Mouse (Mus musculus): Measurements from ENCODE around the gene Draxin. TPM values are rescaled to one million over a fixed set of nuclear protein-coding genes. Genes with fewer than 3 reads are reported as not detected.

Draxin gene
- total RNA-seq, 2 experiments from 2014 or later, result 0.05 to 0.11 TPM

DNA sequence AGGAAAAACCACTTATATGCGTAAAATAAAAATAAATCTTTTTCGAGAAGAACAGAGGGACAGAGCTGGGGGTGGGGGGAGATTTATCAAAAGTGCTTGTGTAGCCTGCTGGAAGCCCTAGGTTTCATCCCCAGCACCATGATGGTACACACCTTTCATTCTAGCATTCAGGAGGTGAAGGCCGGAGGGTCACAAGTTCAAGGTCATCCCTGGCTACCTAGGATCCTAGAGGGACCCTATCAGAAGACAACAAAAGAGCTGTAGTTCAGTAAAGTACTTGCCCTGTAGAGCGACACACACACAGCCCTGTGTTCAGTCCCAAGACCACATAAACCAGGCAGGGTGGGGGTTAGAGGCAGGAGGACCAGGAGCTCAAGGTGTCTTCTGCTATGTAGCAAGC is 23.5 kb upstream of the Draxin start:
- intact Hi-C loops (cut with DNase I), result loop anchor here (5.0 kb wide), 1 partner anchor 212 kb away; the partner anchor contains the start of gene 2510039O18Rik
- no peak for DNase-seq

DNA sequence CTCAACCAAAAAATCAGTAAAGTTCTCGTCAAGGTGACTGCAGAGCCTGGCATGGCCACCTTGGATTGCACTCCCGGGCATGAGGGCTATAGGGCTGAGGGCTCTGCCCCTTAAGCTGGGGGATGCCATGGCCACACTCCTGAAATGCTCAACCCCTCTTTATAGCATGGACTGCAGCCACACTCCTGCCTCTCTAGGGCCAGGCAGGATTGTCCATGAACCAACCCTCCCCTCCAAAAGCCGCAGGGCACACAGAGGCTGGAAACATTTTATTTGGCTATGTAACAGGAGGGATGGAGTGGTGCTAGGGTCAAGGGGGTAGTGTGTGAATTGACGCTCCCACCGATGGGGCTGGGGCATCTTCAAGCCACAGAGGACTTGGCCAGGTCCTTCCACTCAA is 22.0 kb upstream of the Draxin start:
- DNase-seq, result no peak
- intact Hi-C loops (cut with DNase I), result loop anchor here (5.0 kb wide), 1 partner anchor 210 kb away; the partner anchor contains the start of gene 2510039O18Rik

DNA sequence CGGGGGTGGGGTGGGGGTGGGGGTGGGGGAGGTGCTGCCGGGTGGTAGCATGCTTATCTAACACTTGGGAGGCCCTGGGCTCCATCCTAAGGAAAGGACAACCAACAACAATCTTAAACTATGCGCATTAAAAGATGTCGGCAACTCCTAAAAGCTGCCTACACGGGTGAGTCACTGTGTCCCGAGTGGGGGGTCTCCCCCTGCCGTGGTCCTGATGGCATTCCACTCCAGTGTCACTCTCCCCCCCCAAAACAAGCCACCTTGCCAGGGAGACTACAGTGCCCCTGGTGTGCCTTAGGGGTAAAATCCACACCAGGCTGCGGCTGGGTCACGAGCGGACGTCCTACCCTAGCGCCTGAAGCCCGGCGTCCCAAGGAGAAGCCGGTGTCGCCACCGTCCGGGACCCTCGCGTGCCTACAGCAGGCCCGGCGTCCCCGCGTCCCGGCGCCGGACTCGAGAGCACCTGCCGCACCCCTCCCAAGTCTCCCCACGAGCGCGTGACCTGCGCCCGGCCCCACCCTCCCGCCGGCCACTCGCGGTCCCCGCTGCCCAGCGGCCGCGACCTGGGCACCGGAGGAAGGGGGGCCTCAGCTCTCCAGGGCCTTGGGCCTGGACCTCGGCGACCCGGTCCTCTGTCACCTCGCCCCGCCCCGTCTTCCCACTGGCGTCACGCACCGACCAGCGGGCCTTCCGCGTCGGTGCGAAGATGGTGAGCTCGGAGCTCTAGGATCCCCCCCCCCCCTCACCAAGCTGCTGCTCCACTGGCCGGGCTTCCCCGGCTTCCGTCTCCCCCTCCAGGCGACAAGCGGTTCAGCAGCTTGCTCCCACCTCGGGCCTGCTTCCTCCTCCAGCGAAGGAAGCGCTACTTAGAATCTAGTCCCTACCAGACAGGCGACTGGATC is 21.0 kb upstream of the Draxin start, which contains the start of gene Fbxo6:
Gene Fbxo6 (minus strand): TSS at position 874 of the 902 bp plus-strand sequence.
- intact Hi-C loops (cut with DNase I), result loop anchor here (1.0 to 5.0 kb wide), 2 partner anchors 11 to 209 kb away; partner anchors contain the start of gene 2510039O18Rik
- peak; percentile 85 to 89 for DNase-seq

DNA sequence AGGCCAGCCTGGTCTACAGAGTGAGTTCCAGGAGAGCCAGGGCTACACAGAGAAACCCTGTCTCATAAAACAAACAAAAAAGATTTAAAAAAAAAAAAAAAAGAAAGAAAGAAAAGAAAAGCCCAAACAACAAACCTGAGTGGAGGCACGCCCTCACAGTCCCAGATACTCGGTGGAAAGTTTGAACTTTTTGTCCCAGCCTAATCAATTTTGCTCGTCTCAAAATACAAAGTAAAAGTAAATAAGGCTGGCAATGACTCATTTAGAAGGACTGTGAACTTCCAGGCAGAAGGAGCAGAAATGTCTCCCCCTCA is 20.4 kb upstream of the Draxin start:
- no peak for DNase-seq
- intact Hi-C loops (cut with DNase I), result loop anchor here (1.0 to 5.0 kb wide), 2 partner anchors 11 to 209 kb away; partner anchors contain the start of gene 2510039O18Rik

DNA sequence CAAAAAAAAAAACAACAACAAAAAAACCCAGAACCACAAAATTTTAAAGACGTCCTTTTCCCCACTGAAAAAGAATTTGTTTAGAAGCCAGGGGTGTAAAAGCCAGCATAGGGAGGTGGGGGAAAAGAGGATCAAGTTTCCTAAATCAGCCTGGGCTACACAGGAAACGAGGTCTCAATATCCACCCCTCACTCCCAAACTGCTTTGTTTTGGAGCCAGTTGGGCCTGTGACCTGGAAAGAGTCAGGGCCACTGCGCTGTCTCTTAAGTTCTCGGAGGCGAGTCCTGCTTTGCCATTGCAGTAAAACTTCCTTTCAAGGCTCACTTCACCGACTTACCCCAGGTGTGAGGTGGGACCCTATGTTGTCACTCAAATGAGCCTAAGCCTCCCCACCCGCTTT is 19.7 kb upstream of the Draxin start:
- DNase-seq, result no peak
- intact Hi-C loops (cut with DNase I), result loop anchor here (5.0 kb wide), 1 partner anchor 208 kb away; the partner anchor contains the start of gene 2510039O18Rik

DNA sequence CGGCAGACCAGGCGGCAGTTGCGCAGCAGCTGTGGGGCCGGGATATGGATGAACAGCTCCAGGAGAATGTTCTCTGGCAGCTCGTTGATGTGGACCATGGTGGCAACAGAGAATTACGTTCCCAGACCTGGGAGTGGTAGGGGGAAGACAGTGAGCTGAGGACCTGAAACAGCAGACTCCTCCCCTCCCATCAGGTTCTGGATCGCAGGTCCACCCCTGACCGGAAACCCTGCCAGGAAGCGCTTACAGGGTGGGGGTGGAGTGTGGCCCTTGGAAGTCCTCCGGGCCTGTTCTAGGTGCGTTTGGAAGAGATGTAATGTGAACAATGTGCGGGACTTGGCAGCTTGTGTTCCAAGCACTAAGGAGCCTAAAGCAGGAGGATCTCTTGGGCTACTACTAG is 19.0 kb upstream of the Draxin start:
- no peak for DNase-seq

DNA sequence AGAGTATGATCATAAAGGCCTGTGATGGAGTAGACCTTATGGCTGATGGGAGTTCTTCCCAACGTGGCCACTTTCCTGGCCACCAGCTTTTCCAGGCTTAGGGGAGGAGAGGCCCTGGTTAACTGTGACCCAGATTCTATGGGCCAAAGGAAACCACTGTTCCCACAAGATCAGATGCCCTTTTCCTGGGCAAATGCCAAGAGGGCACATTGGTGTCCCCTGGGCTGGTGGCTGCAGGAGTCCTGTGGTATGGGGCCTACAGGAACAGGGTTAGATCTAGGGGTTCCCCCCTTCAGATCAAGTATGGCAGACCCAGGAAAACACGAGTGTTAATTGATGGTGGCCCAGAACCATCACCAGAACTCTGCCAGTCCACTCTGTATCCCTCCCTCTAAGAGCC is 17.2 kb upstream of the Draxin start:
- intact Hi-C loops (cut with DNase I), result loop anchor here (10.0 kb wide), 1 partner anchor 1017 kb away; the partner anchor contains the start of gene Pgd
- DNase-seq, result no peak

More for the DNA sequence above, 19.0 kb upstream of the Draxin start:
- intact Hi-C loops (cut with DNase I), result loop anchor here (10.0 kb wide), 1 partner anchor 1015 kb away; the partner anchor contains the start of gene Pgd

DNA sequence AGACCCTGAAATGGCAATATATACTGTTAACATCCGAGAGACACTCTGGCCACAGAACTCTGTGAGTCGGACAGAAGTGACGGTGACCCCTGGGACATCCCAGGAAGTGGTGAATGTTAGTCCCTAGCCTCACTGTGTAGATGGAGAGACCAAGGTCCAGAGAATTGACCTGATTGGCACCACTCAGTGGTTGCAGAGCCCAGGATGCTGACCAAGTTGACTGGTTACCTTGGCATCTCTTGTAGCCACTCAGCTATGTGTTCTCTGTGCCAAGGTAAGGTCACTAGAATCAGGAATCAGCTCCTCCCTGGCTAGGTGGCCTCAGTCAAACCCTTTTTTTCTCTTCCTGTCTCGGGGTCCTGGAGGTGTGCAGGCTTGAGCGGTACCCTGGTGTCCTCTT is 13.2 kb upstream of the Draxin start:
- no peak for DNase-seq
- intact Hi-C loops (cut with DNase I), result loop anchor here (5.0 to 10.0 kb wide), 2 partner anchors 101 to 1021 kb away; partner anchors contain the start of gene Pgd

DNA sequence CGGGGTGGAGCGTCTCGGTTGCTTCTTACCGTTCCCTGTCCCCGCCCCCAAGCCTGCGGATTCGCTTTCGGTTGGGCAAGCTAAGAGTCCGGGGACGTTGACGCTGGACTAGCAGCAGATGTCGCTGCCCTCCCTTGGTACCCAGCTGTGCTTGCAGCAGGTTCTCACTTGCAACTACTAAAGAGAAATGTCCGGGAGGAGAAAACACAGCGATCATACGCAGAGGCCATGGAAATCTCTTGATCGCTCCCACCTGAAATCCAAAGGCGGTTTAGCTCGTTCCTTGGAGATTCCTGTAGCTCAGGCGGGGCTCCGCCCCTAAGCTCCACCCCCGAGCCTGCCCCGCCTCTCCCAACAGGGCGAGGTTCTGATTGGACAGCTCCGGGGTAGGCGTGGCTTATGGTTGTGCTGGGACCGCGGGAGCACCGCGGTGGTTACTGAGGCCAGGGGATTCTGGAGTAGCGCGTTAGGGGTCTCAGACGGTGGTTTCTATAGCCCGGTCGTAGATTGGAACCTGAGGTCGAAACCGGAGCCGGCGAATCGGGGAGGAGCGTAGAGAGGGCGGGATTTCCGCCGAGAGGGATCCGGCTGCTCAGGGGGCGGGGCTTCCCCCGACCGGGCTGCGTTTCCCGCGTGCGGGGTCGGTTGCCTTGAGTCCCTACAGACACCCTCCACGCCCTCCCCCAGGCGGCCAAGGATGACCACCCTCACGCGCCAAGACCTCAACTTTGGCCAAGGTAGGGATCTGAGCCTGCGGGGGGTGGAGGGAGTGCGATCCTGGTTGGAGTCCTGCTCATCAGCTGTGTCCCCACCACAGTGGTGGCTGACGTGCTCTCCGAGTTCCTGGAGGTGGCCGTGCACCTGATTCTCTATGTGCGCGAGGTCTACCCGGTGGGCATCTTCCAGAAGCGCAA is 9.9 kb upstream of the Draxin start:
- DNase-seq, result peak; percentile 92 to 99
- intact Hi-C loops (cut with DNase I), result loop anchor here (1.0 to 10.0 kb wide), 4 partner anchors 11 to 1024 kb away; partner anchors contain the start of gene Pgd

DNA sequence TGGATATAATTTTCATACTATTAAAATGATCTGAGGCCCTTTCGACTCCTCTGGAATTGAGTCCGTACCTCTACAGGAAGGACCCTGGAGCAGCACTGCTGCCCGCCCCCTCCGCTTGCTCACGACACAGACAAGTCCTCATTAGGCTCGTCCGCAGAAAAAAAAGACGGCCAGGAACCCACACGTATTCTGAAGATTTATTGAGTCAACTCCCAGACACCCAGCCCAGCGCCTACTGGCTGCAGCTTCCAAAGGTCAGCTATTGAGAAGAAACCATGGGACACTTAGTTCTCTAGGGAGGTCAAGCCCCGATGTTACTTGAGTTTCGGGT is 9.2 kb upstream of the Draxin start:
- intact Hi-C loops (cut with DNase I), result loop anchor here (1.0 to 10.0 kb wide), 5 partner anchors 12 to 1025 kb away; partner anchors contain the start of gene Pgd

DNA sequence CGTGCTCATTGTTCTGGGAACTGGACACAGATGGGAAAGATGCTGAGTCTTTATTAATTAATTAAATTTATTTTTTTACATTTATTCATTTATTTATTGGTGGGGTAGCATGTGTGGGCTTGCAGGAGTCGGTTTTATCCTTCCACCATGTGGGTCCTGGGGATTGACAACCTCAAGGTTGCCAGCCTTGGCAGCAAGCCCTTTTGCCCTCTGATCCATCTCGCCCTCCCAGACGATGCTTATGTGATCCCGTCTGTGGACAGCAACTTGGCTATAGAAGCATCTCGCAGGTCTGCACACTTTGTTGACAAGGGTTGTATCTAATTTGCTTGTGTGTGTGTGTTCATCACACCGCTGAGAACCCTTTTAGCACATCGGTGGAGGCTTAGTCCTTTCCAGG is 7.0 kb upstream of the Draxin start:
- intact Hi-C loops (cut with DNase I), result no loop called here
- DNase-seq, result no peak

More for the DNA sequence above, 9.2 kb upstream of the Draxin start:
- no peak for DNase-seq

DNA sequence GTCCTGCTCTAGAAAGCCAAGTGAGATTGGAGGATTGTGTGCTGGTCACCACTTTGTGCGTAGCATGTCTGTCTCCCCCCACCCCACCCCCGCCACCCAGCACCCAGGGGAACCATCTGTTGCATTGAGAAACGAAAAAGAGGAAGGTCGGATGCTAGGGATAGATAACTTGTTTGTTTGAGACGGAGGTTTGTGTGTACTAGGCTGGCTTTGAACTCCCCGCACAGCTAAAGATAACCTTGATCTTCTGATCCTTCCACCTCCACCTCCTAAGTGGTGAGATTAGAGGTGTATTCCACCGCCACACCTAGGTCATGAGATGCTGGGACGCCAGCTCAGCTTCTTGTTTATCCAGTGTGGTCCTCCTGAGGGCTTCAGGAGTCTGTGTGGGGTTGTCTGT is 4.5 kb upstream of the Draxin start:
- intact Hi-C loops (cut with DNase I), result no loop called here
- DNase-seq, result no peak

DNA sequence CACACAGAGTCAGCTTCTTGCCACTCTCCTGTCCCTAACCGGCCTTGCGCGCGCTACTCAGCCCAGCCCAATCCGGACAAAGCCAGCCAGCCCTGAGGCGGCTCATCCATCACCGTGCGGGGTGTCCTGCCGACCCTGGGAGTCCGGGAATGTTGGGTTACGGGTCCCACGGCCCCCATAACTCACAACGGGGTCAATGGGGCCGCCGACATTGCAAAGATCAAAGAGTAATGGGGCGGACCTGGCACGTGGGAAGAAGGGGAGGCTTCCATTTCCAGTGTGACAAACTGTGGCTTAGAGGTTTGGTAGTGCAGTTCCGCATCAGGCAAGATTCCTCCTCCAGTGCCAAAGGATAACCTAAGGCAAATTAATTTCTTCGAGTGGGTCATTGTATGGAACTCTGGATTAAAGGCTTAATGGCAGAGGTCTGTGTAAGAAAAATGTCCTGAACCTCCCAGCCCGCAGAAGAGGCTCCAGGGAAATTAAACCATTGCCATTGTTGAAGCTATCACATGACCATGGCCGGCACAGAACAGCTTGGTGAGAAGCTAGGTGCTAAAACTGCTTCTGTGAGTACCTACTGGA is 1.1 kb upstream of the Draxin start:
- DNase-seq, result no peak
- intact Hi-C loops (cut with DNase I), result no loop called here

DNA sequence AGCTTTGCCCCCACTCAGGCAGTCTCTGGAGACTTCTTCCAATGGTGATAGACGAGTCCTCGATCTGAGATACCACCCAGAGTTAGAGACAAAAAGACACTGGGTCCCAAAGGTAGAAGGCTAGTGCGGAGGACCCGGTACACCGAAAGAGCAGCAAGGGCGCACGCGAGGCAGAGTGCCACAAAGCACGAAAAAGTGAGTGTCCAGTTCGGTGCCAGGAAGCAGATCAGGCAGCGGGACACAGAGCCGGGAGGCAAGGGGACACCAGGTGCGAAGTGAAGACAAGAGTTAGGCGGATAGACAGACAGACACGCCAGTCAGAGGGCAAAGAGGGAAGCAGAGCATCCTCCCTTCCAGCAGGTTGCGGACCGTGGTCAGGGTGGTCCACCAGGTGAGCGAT is 365 bp downstream of the Draxin start, which contains the start of gene Mad2l2:
Gene Mad2l2 (plus strand): TSS at position 252 of the 400 bp plus-strand sequence.
- intact Hi-C loops (cut with DNase I), result no loop called here
- no peak for DNase-seq

DNA sequence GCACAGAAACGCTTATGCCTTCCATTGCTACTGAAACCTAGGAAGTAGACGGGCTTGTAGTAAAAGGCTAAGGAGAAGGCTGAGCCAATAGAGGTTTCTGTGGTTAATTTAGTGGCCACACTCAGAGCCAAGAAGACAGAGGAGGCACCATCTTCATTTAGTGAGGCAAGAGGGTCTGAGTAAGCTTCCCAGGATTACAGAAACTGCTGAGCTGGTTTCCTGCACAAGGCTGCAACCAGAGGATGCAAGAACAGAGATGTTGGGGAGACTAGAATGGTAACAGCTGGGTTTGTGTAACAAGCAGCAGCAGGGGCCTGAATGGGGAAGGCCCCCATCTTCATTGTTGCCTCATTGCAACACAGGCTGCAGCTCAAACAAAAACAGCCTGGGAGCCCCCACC is 1.8 kb downstream of the Draxin start:
- no peak for DNase-seq
- intact Hi-C loops (cut with DNase I), result no loop called here

DNA sequence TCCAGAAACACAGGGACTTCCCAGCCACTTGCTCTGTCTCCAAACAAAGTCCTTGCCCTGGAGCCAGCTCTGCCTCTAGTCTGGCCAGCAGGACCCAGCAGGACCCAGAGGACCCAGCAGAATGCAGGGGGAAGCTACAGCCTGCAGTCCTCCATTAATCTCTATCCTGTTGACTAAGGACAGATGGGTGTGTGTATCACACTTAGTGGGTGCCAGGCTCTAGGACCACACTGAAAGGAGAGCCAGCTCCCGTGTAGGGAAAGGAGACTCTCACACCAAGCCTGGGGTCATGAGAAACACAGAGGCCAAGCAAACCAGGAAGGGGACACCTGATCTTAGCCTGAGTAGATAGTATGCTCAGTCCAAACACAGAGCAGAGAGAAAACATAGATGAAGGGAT is 2.3 kb downstream of the Draxin start:
- no peak for DNase-seq
- intact Hi-C loops (cut with DNase I), result no loop called here

DNA sequence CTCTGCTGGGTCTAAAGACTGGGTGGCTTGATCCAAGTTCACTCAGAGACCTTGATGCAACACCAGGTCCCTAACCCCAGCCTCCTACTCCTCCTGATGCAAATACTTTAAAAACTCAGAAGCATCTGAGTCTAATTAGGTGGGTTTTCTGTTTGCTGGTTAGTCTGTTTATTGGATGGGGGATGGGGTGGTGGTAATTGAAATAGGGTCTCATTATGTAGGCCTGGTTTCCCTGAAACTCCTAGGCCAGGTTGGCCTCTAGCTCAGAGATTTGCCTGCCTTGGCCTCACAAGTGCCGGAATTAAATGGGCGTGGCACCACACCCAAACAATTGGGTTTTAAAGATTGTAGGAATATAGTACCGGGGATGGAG is 7.8 kb downstream of the Draxin start:
- intact Hi-C loops (cut with DNase I), result no loop called here
- no peak for DNase-seq

DNA sequence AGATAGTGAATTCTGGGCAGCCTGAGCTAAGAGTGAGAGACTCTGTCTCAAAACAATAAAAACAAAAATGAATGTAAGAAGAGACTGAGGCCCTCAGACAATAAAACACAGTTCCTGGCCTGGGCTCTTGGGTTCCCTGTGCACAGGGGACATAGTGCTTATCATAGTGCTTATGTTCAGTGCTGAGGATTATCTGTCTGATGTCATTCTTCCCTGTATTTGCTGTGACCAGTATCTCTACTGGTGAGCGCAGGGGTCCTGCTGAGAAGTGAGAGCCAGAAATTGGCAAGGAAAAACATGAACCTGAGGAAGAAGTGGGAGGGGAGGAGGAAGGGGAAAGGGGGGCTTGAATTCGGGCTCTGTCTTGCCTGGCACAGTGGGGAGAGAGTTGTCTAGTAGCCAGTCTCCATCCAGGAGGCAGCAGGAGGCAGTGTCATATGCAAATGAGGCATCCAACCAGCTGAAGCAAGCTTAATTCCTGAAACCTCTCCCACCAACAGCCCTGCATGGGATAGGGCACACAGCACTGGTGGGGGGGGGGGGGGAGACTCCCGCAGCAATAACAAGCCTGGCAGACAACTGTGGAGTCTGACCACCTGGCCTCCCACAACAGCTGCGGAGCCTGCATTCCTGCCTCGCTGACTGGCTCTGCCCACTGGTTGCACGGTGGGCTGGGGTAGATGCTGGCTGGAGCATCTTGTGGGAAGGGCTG is 8.4 kb downstream of the Draxin start:
- no peak for DNase-seq
- intact Hi-C loops (cut with DNase I), result no loop called here

DNA sequence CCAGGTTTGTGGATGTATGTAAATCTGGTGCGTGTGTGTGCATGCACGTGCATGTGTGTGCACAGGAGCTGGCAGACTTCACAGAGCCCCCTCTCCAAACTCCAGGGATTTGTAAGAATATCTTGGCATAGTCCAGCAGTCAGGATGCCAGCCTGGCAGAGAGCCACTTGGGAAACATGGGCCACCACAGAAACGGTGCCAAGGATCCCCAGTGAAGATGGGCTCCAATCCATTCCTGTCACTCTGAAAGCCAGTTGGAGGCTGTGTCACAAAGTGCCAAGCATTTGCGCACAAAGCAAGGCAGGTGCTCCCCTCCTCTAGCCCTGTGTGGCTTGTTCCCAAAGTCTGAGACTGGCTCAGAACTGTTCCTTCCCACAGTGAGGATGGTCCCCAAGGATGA is 9.1 kb downstream of the Draxin start:
- intact Hi-C loops (cut with DNase I), result no loop called here
- DNase-seq, result no peak

DNA sequence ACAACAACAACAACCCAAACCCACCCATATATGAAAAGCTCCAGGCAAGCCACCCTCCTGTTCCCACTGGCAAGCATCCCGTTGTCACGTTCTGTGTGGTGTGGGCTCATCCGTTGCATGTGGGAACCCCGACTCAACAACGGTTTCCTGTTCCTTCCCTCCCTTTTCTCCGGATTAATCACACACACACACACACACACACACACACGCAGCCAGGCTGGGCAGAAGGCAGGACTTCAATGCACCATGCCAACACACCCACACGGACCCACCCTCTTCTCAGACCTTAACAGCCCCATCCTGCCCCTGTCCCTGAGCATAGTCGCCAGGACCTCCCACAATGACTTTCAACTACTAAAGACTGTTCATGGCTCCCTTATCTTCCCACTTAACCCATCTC is 9.9 kb downstream of the Draxin start:
- DNase-seq, result no peak
- intact Hi-C loops (cut with DNase I), result no loop called here
